Mouse (Mus musculus) right cerebral cortex, postnatal 10 days (tissue): ENCODE measurements around the gene Rev1.
"Not testable (repeated sequence)": the region's sequence is repeated elsewhere in the genome, so short reads cannot be mapped to it uniquely, and the experiment has no call there.

Source experiments
- DNase-seq, 2 experiments: peaks; one replicate each; pipeline ENCODE4 v3.0.0; 2021; ENCODE audit warnings: low spot score in 2 of 2

Rev1 gene

DNA sequence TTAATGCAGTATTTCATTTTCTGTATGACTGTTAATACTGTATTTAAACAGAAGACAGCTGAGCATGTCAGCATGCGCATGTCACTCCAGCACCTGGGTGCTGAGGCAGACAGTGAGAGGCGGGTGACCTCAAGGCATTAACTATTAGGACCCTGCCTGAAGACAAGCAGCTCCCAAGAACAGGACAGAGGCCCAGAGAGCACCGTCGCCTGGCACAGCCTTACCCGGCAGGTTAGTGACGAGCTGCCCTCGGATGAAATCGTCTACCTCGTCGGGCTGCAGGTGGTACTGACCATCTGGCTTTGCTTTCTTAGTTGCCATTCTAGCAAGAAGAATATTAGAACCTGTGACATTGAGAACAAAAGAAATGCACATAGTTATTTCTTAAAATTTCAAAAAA, 62.3 kb downstream of the Rev1 start:
- DNase-seq = no peak

DNA sequence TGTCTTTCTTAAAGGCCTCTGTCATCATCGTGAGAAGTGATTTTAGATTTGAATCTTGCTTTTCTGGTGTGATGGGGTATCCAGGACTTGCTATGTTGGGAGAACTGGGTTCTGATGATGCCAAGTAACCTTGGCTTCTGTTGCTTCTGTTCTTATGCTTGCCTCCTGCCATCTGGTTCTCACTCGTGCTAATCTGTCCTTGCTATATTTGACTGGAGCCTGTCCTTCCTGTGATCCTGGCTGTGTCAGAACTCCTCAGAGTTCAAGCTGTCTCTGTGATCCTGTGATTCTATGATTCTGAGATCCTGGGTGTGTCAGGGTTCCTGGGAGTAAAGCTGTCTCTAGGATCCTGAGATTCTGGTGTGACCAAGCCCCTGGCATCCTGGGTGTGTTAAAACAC, 67.4 kb downstream of the Rev1 start:
- not testable (repeated sequence) for DNase-seq

DNA sequence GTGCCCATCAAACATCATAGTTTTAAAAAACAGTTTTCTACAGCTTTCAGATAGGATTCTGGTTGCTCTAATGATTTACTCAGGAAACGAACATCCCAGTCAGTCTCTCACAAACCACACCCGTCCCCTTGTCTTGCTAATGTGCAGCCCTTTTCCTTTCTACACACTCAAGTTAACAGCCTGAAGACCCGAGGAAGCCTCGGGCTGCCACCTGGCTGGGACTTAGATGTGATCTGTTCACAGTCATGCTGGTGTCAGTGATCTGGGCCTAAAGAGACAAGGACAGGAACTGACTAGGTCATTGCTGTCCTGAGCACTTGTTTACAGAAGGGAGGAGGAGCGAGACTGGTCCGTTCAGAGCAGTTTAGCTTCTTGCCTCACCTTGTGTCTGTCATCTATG, 71.2 kb downstream of the Rev1 start:
- no peak for DNase-seq

DNA sequence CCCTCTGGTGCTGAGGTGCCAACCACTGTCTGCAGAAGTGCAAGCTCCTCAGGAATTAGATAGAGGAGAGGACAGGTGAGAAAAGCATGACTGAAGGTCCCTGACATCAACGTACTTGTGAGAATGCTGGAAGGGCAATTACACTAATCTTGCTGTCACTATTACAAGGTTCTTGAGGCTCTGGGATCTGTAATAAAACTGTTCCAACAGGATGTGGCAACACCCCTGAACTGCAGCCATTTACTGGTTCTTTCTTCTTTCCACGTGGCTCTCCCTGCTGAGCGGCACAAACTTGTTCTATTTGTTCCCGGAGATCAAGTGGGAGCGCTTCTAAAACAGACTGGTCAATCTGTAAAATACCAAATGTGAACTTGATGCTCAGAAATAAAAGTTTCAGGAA, 74.4 kb downstream of the Rev1 start:
- no peak for DNase-seq

DNA sequence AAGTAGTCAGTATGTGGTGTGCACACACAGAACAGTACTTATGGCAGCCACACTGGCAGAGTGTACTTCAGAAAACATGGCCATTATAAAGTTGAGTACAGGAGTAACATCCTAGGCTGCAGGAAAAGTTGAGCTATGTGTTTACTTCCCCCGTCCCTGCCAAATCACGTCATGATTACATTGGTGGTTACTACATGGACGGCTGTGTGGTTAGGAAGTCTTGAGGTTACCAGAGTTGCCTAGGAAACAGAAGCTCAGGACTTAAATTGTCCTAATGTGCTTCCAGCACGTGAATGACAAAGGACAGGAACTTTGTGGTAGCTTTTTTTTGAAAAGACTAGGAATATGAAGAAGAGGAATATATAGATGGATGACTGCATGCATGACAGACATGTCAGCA, 80.0 kb downstream of the Rev1 start:
- DNase-seq = no peak

DNA sequence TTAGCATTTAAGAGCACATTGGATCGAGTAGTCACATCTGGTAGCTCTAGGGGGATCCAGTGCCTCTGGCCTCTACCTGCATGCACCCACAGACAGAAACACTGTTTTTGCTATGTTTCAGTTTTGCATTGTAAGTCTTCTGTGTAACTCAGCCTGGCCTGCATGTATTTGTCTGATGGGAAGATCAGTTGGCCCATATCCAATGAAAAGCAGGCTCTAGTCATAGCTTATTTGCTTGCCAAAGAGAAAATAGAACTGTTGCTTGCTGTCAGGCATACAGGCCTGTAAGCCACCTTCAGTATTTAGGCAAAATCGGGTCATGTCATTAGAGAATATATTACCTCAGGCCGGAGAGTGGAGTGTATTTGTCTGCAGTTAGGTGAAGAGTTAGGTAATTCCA, 81.5 kb downstream of the Rev1 start:
- no peak for DNase-seq

DNA sequence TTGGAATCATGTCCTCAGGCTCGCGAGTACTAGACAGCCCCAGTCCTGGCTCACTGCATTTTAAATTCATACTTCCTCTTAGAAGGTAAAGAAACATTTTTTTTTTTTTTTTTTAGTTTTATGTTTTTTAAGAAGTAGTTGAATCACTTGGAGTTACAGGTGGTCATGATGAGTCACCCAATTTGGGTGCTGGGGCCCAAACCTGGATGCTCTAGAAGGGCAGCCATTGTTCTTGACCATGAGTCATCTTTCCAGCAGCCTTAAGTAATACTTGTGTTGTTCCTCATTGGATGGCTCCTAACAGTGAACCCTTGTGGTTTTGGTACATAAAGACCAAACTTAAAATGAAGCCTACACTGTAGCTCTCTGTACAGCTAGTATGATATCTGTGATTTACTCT, 90.7 kb downstream of the Rev1 start:
- no peak for DNase-seq

DNA sequence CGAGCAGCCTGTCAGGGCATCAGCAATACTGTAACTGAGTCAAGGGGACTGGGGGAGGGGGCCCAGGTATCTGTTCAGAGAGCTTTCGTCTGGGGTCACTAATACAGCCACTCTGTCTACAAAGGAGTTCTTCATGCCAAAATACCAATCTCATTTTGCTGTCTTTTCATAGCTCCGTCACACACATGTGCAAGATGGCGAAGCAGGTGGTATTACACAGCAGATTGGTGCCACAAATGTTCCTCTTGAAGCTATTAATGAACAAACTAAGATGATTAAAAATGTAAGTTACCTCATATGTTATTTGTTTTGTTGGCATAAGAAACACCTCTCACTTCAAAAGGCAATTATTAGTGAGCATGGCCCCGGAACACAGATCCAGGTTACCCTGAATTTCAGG, 92.2 kb downstream of the Rev1 start:
- DNase-seq = no peak

DNA sequence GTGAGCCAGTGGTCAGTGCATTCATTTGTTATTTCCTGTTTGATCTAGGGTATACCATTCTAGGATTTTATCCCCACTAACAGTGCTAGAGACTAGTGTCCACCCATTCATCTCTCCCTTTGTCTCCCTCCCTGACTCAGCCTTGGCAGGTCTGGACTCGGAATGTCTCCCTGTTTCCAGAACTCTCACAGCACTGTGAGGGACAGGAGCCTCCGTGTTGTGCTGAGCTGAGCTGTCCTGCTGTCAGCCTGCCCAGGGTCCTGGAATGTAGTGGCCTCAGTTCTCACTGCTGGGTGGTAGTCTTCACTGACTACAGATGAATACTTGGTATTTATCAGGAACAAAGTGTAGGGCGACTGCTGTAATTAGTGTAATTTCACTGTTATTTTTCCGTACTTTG, 94.1 kb downstream of the Rev1 start:
- no peak for DNase-seq

DNA sequence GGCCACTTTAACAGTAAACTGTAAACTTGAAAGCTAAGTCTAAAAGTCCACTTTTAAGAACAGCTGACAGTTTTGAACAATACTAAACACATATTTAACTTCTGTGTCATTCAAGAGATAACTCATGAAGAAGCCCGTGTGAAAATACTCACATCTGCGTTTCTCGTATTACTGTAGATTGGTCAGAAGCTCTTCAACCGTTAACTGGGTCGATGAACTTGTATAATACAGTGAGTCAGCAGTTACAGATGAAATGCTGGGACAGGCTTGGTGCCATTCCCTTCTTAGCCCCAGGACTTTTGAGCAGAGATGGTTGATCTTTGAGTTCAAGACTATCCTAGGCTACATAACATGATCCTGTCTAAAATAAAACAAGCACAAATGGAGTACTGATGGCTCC, 98.2 kb downstream of the Rev1 start:
- no peak for DNase-seq

DNA sequence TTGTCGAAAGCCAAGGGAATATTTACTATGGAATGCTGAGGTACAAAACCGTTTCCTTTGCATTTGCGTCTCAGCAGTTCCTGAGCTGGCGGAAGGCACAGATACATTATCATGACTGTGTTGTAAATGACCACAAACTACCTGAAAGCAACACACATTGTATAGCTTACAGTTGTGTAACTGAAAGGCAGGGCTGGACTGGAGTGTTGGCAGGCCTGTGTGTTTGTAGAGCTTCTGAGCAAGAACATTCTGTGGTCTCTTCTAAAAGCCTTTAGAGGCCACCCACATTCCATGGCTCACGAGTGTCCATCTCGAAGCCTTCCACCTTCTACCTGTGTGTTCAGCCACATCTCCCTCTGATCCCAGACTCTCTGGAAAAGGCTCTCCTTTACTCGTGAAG, 102.3 kb downstream of the Rev1 start:
- DNase-seq = no peak

DNA sequence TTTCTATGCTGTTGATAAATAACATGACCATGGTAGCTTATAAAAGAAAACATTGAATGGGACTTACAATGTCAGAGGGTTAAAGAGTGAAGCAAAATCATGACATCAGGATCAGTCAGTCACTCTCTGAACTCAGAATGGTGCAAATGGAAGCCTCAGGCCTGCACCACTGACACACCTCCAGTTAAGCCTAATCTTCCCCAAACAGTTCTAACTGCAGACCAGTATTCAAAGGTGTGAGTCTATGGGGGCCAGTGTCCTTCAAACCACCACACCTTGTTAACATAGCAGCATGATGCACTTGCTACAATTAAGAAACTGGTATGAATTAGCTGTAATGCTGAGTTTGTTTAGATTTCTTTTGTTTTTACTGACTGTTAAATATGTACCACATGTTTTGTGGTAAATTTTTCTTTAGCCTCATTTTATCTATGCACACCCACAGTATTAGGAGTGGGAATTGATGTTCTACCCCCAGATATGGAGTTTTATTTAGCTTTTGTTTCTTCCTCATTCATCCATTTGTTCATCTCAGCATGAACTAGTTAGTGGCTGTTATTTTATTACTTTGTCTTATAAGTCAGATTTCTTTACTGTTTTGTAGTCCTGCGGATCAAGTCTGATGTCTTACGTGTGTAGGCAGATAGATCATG, 114.9 kb downstream of the Rev1 start:
- no peak for DNase-seq

DNA sequence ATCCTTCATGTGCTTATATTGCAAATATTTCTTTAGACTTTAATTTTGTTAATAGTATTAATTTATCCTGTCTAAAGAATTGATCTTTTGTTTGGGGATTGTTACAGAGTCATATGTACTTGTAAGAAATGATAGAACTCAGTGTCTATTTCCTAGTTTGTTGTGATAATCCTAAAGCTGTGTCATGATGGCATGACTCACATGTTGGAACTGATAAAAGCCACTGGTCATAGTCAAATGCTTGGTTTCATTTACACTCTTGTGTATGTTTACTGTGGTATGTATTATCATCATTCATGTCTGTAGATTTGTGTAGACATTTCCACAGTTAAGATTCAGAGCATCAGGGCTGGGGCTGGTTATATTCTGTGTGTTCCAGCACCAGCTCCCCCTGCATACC, 117.1 kb downstream of the Rev1 start:
- DNase-seq = no peak

DNA sequence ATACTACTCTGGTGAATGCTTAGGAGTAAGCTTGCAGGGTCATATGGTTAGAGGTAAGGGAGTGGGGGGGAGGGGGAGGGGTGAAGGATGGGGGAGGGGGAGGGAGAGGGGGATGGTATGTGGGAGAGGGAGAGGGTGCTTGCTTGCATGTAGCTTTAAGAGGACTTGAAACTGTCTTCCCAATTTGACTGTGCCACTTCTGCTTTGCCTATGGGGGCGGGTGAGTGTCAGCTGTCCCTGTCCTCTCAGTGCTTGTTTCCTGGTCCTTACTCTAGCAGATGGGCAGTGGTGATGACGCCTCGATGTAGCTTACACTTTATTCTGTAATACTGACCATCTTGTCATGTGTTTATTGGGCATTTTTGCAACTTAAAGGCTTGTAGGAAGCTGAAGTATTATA, 117.5 kb downstream of the Rev1 start:
- DNase-seq = no peak

DNA sequence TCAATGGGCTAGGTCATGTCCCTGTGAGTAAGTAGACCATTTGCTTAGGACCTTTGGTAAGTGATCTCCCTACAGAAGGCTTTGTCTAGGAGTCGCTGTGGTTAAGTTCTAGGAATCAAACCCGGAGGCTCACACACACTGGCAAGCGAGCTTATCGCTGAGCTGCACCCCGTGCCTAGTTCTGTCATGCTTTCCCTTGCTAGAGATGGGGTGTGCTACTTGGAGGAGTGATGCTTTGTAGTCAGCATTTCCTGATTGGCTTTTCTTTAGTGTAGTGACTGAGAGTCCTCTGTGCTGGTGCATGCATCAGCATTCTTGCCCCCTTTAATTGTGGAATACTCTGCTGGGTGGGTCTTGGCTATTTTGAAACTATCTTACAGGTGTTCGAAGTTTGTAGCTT, 118.0 kb downstream of the Rev1 start:
- DNase-seq = no peak

DNA sequence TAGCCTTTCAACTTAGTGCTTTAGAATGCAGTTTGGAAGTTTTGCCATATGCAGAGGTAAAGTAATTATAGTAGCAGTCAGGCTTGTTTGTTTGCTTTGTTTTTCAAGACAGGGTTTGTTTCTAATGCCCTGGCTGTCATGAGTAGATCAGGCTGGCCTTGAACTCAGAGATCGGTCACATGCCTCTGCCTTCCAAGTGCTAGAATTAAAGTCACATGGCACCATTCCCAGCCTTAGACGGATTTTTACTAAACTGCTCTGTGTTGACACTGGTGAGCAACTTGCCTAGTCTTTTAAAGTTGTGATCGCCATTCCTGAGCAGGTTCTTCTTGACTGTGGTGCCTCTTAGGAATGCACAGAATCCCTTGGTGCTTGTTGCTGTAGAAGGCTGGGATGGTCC, 122.9 kb downstream of the Rev1 start:
- DNase-seq = no peak

DNA sequence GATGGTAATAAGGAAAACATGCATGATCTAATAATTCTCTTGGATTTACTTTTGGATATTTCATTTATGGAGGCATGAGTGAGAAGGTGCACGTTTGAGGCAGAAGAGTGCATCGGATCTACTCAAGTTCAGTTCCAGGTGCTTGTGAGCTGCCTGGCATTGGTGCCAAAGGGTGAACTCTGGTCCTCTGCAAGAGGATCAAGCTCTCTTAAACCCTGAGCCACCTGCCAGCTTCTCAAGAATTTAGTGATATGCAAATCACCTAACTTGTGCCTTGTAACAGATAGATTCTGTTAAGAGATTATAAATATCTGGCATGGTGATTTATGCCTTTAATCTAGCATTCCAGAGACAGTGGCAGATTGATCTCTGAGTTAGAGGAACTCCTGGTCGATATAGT, 126.6 kb downstream of the Rev1 start:
- no peak for DNase-seq
